ENCODE assay signal across 11 mouse cellular contexts in genomic region chr7:30678263-30678975, GRCm38 (mm10). TPM values are rescaled to one million over a fixed set of nuclear protein-coding genes. Genes with fewer than 3 reads are reported as not detected.
DNase-seq lines count a peak whose midpoint lies in the region; TF ChIP-seq lines count a peak whose summit lies in the region.
"Had no signal": no experiment of that assay in that cellular context is flagged by ENCODE, and none has a peak within 500 bp of the region (broad histone marks: within the 10 kb centered on the region; RNA-seq: fewer than 3 reads in every experiment).

No protein-coding gene starts in this region.

- intact Hi-C loops in left cerebral cortex, adult 2 months (cut with DNase I): no loop called here
- intact Hi-C loops in left cerebral cortex, postnatal 36 days (cut with DNase I): no loop called here

- TF ChIP-seq POLR2A in CH12.LX (IDR thresholded peaks at IDR 0.05; ENCODE audit: low read depth, low read length): no peak

- TF ChIP-seq RAD21 in CH12.LX (IDR thresholded peaks at IDR 0.05; ENCODE audit: low read depth, low read length): peak; percentile 9; the same call in 1 of the 2 replicates

- no peak overlapping the region for H3K4me3 ChIP-seq in left cerebral cortex, adult 2 months
- no peak overlapping the region for H3K4me3 ChIP-seq in CH12.LX (replicated peaks in 1 of 3; ENCODE audit: low read depth in 2 of 3, low read length in 2 of 3, poor library complexity in 1 of 3)

- no peaks in the 10 kb centered on the region for H3K36me3 ChIP-seq in CH12.LX (replicated peaks in 1 of 2; ENCODE audit: control insufficient read depth in 1 of 2, insufficient read depth in 1 of 2, low read length in 1 of 2)

- peak; percentile 7 for DNase-seq in embryo, embryonic 10.5 days (ENCODE audit: low spot score)
- no peak for DNase-seq in embryo, embryonic 10 days (ENCODE audit: low spot score)
- no peak for DNase-seq in left cerebral cortex, adult 2 months (ENCODE audit: extremely low spot score in 1 of 2, low spot score in 2 of 2)
- no peak for DNase-seq in left cerebral cortex, postnatal 36 days (ENCODE audit: low spot score in 2 of 2)
- no peak for DNase-seq in CH12.LX (ENCODE audit: extremely low read depth)
- DNase-seq in brain, adult 2 months (ENCODE audit: low read depth, low spot score): peak; percentile 43
- DNase-seq in urinary bladder, postnatal 36 days (ENCODE audit: low spot score in 2 of 2): no peak
- DNase-seq in thymus, postnatal 4 days: no peak

- H3K27ac ChIP-seq in left cerebral cortex, adult 2 months: no peak overlapping the region
- no peak overlapping the region for H3K27ac ChIP-seq in CH12.LX (ENCODE audit: insufficient read depth, low read depth)

- peaks cover 7% of the 10 kb centered on the region for H3K27me3 ChIP-seq in CH12.LX (replicated peaks)

- H3K4me1 ChIP-seq in CH12.LX (ENCODE audit: control insufficient read depth in 1 of 2, insufficient read depth in 2 of 2): peaks cover 0 to 4% of the 10 kb centered on the region in 2 experiments; a peak in 1 of 4 replicates

- H3K79me2 ChIP-seq in CH12.LX (replicated peaks; ENCODE audit: control insufficient read depth, extremely low read depth, insufficient read depth, poor library complexity, severe bottlenecking): no peaks in the 10 kb centered on the region

- H3K9me3 ChIP-seq in CH12.LX (replicated peaks; ENCODE audit: low read length): peaks cover 7% of the 10 kb centered on the region

- TF ChIP-seq CTCF in left cerebral cortex, adult 2 months (IDR thresholded peaks at IDR 0.05): peak; percentile 16
- TF ChIP-seq CTCF in CH12.LX (conservative IDR thresholded peaks at IDR 0.05 in 1 of 2, IDR thresholded peaks at IDR 0.05 in 1 of 2; ENCODE audit: low read depth in 2 of 2, low read length in 2 of 2): peak in 1 of 2 experiments; percentile 24; a peak in 1 of 4 replicates

- in situ Hi-C loops in CH12.LX (cut with MboI; ENCODE audit: low pct_ligation_motif_present, low pct_unique_long_range_greater_than_20kb, low sequenced_read_pairs): loop anchor here (5.0 kb wide), 1 partner anchor 34 kb away; the partner anchor contains the start of gene Atp4a

- H3K9ac ChIP-seq in CH12.LX (ENCODE audit: insufficient read depth, low read depth): no peak overlapping the region

- dilution Hi-C loops in CH12.LX (cut with MboI; ENCODE audit: extremely low pct_ligation_motif_present, extremely low pct_unique_long_range_greater_than_20kb, low sequenced_read_pairs): no loop called here

- H3K4me2 ChIP-seq in CH12.LX (ENCODE audit: insufficient read depth, low read depth, poor library complexity, severe bottlenecking): no peak overlapping the region

- no peak for TF ChIP-seq EP300 in CH12.LX (IDR thresholded peaks at IDR 0.05; ENCODE audit: low read length)

TF ChIP-seq in CH12.LX, 34 proteins besides CTCF, POLR2A, EP300 and RAD21:
- no peak for TF ChIP-seq BHLHE40 (IDR thresholded peaks at IDR 0.05; ENCODE audit: low read depth, low read length)
- peak; percentile 13; the same call in 1 of the 2 replicates for TF ChIP-seq SMC3 (IDR thresholded peaks at IDR 0.05; ENCODE audit: low read depth, low read length)
TF ChIP-seq in CH12.LX: peak in this region for 1.

RNA-seq across cellular contexts. Expression of gene Pmis2, which starts 7.0 kb away (rescaled TPM):
- not detected for total RNA-seq in left cerebral cortex, adult 2 months (2021)
- not detected for total RNA-seq in left cerebral cortex, postnatal 36 days (2021)
- total RNA-seq in CH12.LX (2012; rRNA removed) (not detected in 2 replicates), CH12.LX (2014; rRNA removed) (not detected in 2 replicates)
- not detected in 2 replicates for polyA plus RNA-seq in CH12.LX (2012; ENCODE audit: insufficient read length, low read depth)
- total RNA-seq: gastrocnemius, postnatal 4 days; layer of hippocampus, postnatal 14 days had no signal
- polyA plus RNA-seq: cortical plate, adult 2 months had no signal

RNA-seq across cellular contexts. Expression of gene Haus5, which starts 13.6 kb away (rescaled TPM):
- total RNA-seq in left cerebral cortex, adult 2 months (2021): 1 to 10 TPM; 4.7 to 5.2 TPM
- total RNA-seq in left cerebral cortex, postnatal 36 days (2021): 1 to 10 TPM; 4.0 to 5.7 TPM
- 45.6 and 47.7 TPM in 2 replicates for total RNA-seq in CH12.LX (2012; rRNA removed)
- total RNA-seq in CH12.LX (2014; rRNA removed): 32.3 and 38.5 TPM in 2 replicates
- polyA plus RNA-seq in CH12.LX (2012; ENCODE audit: insufficient read length, low read depth): 50.9 and 52.8 TPM in 2 replicates

RNA-seq across cellular contexts. Expression of gene 2200002J24Rik, which starts 20.3 kb away (rescaled TPM):
- not detected for total RNA-seq in left cerebral cortex, adult 2 months (2021)
- total RNA-seq in left cerebral cortex, postnatal 36 days (2021): not detected
- total RNA-seq in CH12.LX (2012; rRNA removed): 2.4 and 4.0 TPM in 2 replicates
- total RNA-seq in CH12.LX (2014; rRNA removed): 3.0 and 6.6 TPM in 2 replicates
- 2.9 and 3.5 TPM in 2 replicates for polyA plus RNA-seq in CH12.LX (2012; ENCODE audit: insufficient read length, low read depth)
- total RNA-seq: gastrocnemius, postnatal 4 days; layer of hippocampus, postnatal 14 days had no signal
- polyA plus RNA-seq: cortical plate, adult 2 months had no signal

RNA-seq across cellular contexts. Expression of gene Rbm42, which starts 28.3 kb away (rescaled TPM):
- total RNA-seq in left cerebral cortex, adult 2 months (2021): 10 to 100 TPM; 67.7 to 67.8 TPM
- total RNA-seq in left cerebral cortex, postnatal 36 days (2021): 10 to 100 TPM; 67.4 to 74.4 TPM
- total RNA-seq in CH12.LX (2012; rRNA removed) (109 and 121 TPM in 2 replicates), CH12.LX (2014; rRNA removed) (65.3 and 67.2 TPM in 2 replicates)
- polyA plus RNA-seq in CH12.LX (2012; ENCODE audit: insufficient read length, low read depth): 104 and 105 TPM in 2 replicates

RNA-seq across cellular contexts. Expression of gene Atp4a, which starts 33.6 kb away (rescaled TPM):
- under 1 TPM; 0.70 TPM for total RNA-seq in left cerebral cortex, adult 2 months (2021)
- total RNA-seq in left cerebral cortex, postnatal 36 days (2021): under 1 TPM; 0.23 to 0.47 TPM
- 0.13 TPM in 1 of 2 replicates, not detected in the other for total RNA-seq in CH12.LX (2012; rRNA removed)
- 0.14 and 0.67 TPM in 2 replicates for total RNA-seq in CH12.LX (2014; rRNA removed)
- 0.33 TPM in 1 of 2 replicates, not detected in the other for polyA plus RNA-seq in CH12.LX (2012; ENCODE audit: insufficient read length, low read depth)
- total RNA-seq: gastrocnemius, postnatal 4 days had no signal

Comparison
In these comparisons a context has a peak if more than half of its experiments do, and no peak if none do; other contexts are left out.
1. DNase-seq: peak in embryo, embryonic 10.5 days (single experiment) and brain, adult 2 months (single experiment); none in embryo, embryonic 10 days (single experiment), left cerebral cortex, adult 2 months (0 of 2), left cerebral cortex, postnatal 36 days (0 of 2), CH12.LX (single experiment), urinary bladder, postnatal 36 days (0 of 2) and thymus, postnatal 4 days (single experiment).
2. RNA of gene Haus5, which starts 13.6 kb away (total RNA-seq): 32.3 to 47.7 TPM in CH12.LX; 4.0 to 5.7 TPM in left cerebral cortex, postnatal 36 days and 4.7 to 5.2 TPM in left cerebral cortex, adult 2 months; every median in the first group is over 4 times any median in the second.